Mouse (Mus musculus): ENCODE data around the gene Vcam1. TPM values are rescaled to one million over a fixed set of nuclear protein-coding genes. Genes with fewer than 3 reads are reported as not detected.

Gene Vcam1
- polyA plus RNA-seq, 1 experiment from 2014 or later, result 20.4 TPM

DNA sequence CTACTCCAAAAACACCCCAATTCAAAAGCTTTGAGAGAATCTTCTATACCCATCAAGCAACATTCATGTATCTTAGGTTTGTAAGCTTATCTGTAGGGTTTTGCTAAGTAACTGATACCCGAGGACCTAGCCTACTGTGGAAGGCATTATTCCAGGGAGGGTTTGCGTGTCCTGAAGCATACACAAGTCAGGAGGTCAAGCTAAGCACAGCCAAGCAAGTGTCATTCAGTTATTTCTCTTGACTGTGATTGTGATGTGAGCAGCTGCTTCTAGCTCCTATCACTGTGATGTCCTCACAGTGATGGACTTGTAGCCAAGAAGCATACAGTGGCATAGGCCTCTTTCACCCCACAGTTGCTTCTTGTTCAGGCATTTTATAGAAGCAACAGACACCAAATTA, 35.2 kb downstream of the Vcam1 start:
- ATAC-seq (no peak), DNase-seq (ENCODE audit: low read depth, low spot score) (no peak)
- H3K27me3 ChIP-seq, result no peaks in the 10 kb centered on the region
- CTCF ChIA-PET, result interaction anchor here (1.4 to 2.9 kb wide), 2 partner anchors 16 to 47 kb away, joined by 5 to 14 read pairs; no protein-coding TSS in a partner anchor
- in situ Hi-C loops (cut with MboI; ENCODE audit: low pct_unique_long_range_greater_than_20kb), result no loop called here
- POLR2A ChIA-PET, result interaction anchor here (0.6 to 1.3 kb wide), 3 partner anchors 11 to 55 kb away, joined by 3 to 5 read pairs (median 4); no protein-coding TSS in a partner anchor
- TF ChIP-seq CTCF (IDR thresholded peaks at IDR 0.05), result no peak

- TF ChIP-seq CTCF (IDR thresholded peaks at IDR 0.05), result no peak
- ATAC-seq (no peak), DNase-seq (ENCODE audit: low read depth, low spot score) (no peak)
- in situ Hi-C loops (cut with MboI; ENCODE audit: low pct_unique_long_range_greater_than_20kb), result no loop called here
- no peaks in the 10 kb centered on the region for H3K27me3 ChIP-seq
- POLR2A ChIA-PET, result no interaction called here
- CTCF ChIA-PET, result interaction anchor here (0.8 to 1.3 kb wide), 4 partner anchors 11 to 103 kb away, joined by 3 to 4 read pairs (median 3); no protein-coding TSS in a partner anchor
Observed at GRCm38 (mm10) chr3:116092547-116092946, 36.9 kb downstream of the Vcam1 start.

DNA sequence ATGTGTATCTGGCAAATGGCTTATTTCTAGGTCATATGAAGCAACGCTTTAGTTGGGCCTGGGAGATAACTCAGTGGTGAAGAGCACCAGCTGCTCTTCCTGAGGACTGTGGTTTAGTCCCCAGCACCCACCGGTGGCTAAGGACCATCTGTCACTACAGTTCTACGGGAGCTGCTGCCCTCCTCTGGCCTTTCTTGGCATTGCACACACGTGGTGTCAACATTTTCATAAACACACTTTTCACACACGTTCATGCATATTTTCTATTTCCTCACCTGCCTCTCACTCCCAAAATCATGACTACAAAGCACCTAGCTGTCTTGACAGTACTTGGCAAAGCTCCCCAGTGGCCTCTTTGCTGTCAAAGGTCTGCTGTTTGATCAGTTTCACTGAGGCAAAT, 37.8 kb downstream of the Vcam1 start:
- ATAC-seq, result no peak
- CTCF ChIA-PET, result interaction anchor here (0.7 to 2.9 kb wide), 8 partner anchors 9 to 174 kb away, joined by 3 to 14 read pairs (median 3); no protein-coding TSS in a partner anchor

GRCm38 (mm10) chr3:116085962-116086361, 43.5 kb downstream of the Vcam1 start:
- ChIA-PET CTCF (no interaction called here), POLR2A (no interaction called here)
- no peak for ATAC-seq
- no peak for TF ChIP-seq CTCF (IDR thresholded peaks at IDR 0.05)
- no peak for DNase-seq (ENCODE audit: low read depth, low spot score)
- no peaks in the 10 kb centered on the region for H3K27me3 ChIP-seq
- in situ Hi-C loops (cut with MboI; ENCODE audit: low pct_unique_long_range_greater_than_20kb), result no loop called here

More for the DNA sequence above, 37.8 kb downstream of the Vcam1 start:
- DNase-seq (ENCODE audit: low read depth, low spot score), result no peak
- no peaks in the 10 kb centered on the region for H3K27me3 ChIP-seq
- in situ Hi-C loops (cut with MboI; ENCODE audit: low pct_unique_long_range_greater_than_20kb), result no loop called here
- TF ChIP-seq CTCF (IDR thresholded peaks at IDR 0.05), result peak; percentile 54
- POLR2A ChIA-PET, result no interaction called here

GRCm38 (mm10) chr3:116080939-116081676, 48.4 kb downstream of the Vcam1 start:
- DNase-seq (ENCODE audit: low read depth, low spot score), result no peak
- POLR2A ChIA-PET, result no interaction called here
- CTCF ChIA-PET, result interaction anchor here (0.9 to 2.7 kb wide), 5 partner anchors 9 to 114 kb away, joined by 3 to 16 read pairs (median 3); no protein-coding TSS in a partner anchor
- in situ Hi-C loops (cut with MboI; ENCODE audit: low pct_unique_long_range_greater_than_20kb), result no loop called here
- H3K27me3 ChIP-seq, result no peaks in the 10 kb centered on the region
- no peak for TF ChIP-seq CTCF (IDR thresholded peaks at IDR 0.05)
- no peak for ATAC-seq

DNA sequence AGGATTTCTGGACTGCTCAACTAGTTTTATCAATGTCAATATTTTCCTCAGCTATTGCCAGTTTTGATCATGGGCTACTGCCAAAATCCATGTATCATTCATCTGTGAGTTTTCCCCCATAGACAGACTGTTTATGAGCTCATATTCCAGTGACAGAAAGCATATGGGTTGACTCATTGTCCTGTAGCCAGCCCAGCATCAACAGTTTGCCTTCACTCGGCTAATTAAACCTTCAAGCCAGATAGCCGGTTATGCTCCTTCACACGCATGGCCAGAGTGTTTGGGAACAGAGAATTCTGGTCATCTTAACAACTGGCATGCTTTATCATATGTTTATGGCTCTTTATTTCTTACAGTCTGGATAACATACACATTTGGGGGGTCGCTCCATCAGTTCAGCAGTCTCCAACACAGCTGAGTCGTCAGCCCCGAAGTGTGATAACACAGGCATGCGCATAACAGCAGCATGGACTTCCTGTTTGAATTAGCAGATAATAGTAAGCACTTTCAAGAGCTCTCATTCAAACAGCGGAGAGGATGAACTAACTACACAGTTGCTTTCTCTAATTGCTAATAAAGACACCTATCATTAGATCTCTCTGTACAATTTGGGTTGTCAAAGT, 49.2 kb downstream of the Vcam1 start:
- no peak for ATAC-seq
- TF ChIP-seq CTCF (IDR thresholded peaks at IDR 0.05), result no peak
- no peaks in the 10 kb centered on the region for H3K27me3 ChIP-seq
- ChIA-PET POLR2A (no interaction called here), CTCF (interaction anchor here (0.8 to 2.7 kb wide), 4 partner anchors 15 to 231 kb away, joined by 3 to 16 read pairs (median 4); no protein-coding TSS in a partner anchor)
- in situ Hi-C loops (cut with MboI; ENCODE audit: low pct_unique_long_range_greater_than_20kb), result no loop called here
- DNase-seq (ENCODE audit: low read depth, low spot score), result no peak

DNA sequence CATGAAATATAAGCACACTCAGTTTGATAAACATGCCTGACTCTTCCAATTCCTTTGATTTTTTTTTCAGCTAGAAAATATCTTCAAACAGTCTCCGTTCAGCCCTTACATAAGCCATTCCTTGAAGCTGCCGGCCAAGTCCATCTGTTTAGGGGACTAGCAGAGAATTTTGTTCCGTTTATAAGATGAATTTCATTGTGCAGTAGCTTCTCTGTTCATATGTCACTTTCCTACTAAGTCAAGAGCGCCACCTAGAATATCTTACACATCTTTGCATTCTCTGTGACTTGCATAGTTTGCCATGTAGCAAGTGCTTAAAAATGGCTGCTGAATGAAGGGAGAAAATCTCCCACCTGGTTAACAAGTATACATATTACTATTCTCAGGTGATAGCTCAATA, 51.0 kb downstream of the Vcam1 start:
- in situ Hi-C loops (cut with MboI; ENCODE audit: low pct_unique_long_range_greater_than_20kb), result no loop called here
- ATAC-seq (no peak), DNase-seq (ENCODE audit: low read depth, low spot score) (no peak)
- CTCF ChIA-PET, result interaction anchor here (0.6 to 2.7 kb wide), 17 partner anchors 9 to 249 kb away, joined by 3 to 16 read pairs (median 3); no protein-coding TSS in a partner anchor
- H3K27me3 ChIP-seq, result no peaks in the 10 kb centered on the region
- no peak for TF ChIP-seq CTCF (IDR thresholded peaks at IDR 0.05)
- POLR2A ChIA-PET, result no interaction called here

- no peaks in the 10 kb centered on the region for H3K27me3 ChIP-seq
- ChIA-PET POLR2A (no interaction called here), CTCF (interaction anchor here (0.9 to 2.6 kb wide), 7 partner anchors 11 to 251 kb away, joined by 3 to 10 read pairs (median 3); no protein-coding TSS in a partner anchor)
- in situ Hi-C loops (cut with MboI; ENCODE audit: low pct_unique_long_range_greater_than_20kb), result no loop called here
- DNase-seq (ENCODE audit: low read depth, low spot score), result peak; percentile 56
- ATAC-seq, result peak; percentile 61
- TF ChIP-seq CTCF (IDR thresholded peaks at IDR 0.05), result no peak
Observed at GRCm38 (mm10) chr3:116076739-116077138, 52.7 kb downstream of the Vcam1 start.

- ATAC-seq, result no peak
- ChIA-PET POLR2A (no interaction called here), CTCF (interaction anchor here (1.5 to 2.2 kb wide), 4 partner anchors 25 to 253 kb away, joined by 3 to 9 read pairs (median 3); no protein-coding TSS in a partner anchor)
- TF ChIP-seq CTCF (IDR thresholded peaks at IDR 0.05), result no peak
- H3K27me3 ChIP-seq, result no peaks in the 10 kb centered on the region
- DNase-seq (ENCODE audit: low read depth, low spot score), result no peak
- in situ Hi-C loops (cut with MboI; ENCODE audit: low pct_unique_long_range_greater_than_20kb), result no loop called here
Observed at GRCm38 (mm10) chr3:116072584-116072983, 56.9 kb downstream of the Vcam1 start.

DNA sequence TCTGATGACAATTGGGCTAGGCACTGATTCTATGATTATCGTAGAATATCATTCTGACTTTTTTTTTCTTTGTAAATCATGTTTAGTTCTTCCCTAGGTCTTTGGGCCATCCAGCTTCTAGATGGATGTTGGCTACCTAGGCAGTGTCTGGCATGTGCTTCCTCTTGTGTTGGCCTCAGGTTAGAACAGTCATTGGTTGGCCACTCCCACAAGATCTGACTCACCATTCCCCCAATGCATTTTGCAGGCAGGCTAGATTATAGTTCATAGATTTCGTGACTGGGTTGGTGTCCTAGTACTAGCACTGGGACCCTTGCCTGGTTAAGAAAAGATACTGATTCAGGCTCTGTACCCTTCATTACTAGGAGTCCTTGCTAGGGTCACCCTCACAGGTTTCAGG, 67.3 kb downstream of the Vcam1 start:
- ChIA-PET POLR2A (interaction anchor here (0.6 kb wide), 1 partner anchor 159 kb away, joined by 3 read pairs; no protein-coding TSS in a partner anchor), CTCF (no interaction called here)
- ATAC-seq (no peak), DNase-seq (ENCODE audit: low read depth, low spot score) (no peak)
- no peaks in the 10 kb centered on the region for H3K27me3 ChIP-seq
- in situ Hi-C loops (cut with MboI; ENCODE audit: low pct_unique_long_range_greater_than_20kb), result no loop called here
- TF ChIP-seq CTCF (IDR thresholded peaks at IDR 0.05), result no peak

- TF ChIP-seq CTCF (IDR thresholded peaks at IDR 0.05), result no peak
- ChIA-PET POLR2A (no interaction called here), CTCF (interaction anchor here (1.2 to 1.5 kb wide), 4 partner anchors 13 to 178 kb away, joined by 3 to 5 read pairs (median 3); no protein-coding TSS in a partner anchor)
- no peak for ATAC-seq
- no peaks in the 10 kb centered on the region for H3K27me3 ChIP-seq
- DNase-seq (ENCODE audit: low read depth, low spot score), result no peak
- in situ Hi-C loops (cut with MboI; ENCODE audit: low pct_unique_long_range_greater_than_20kb), result no loop called here
Observed at GRCm38 (mm10) chr3:116060320-116060719, 69.2 kb downstream of the Vcam1 start.

Other genes with a start within 250 kb of the Vcam1 start
- 29.1 TPM for gene Dph5, start 241.9 kb downstream of the Vcam1 start, polyA plus RNA-seq (2021)
- gene Slc30a7, start 122.3 kb downstream of the Vcam1 start, polyA plus RNA-seq (2021), result 37.9 TPM
- 43.8 TPM for gene Extl2, start 122.2 kb downstream of the Vcam1 start, polyA plus RNA-seq (2021)
- 0.50 TPM for gene Gpr88, start 123.8 kb upstream of the Vcam1 start, polyA plus RNA-seq (2021)

Data from Patski (cell line).